Mouse (Mus musculus) forebrain, embryonic 15.5 days (tissue): ENCODE data around the gene Pid1. TPM values are rescaled to one million over a fixed set of nuclear protein-coding genes. Genes with fewer than 3 reads are reported as not detected.

Experiments used
- ATAC-seq: fragments of 200-750 bp; cut with Nextera tagmentation; replicated peaks from 2 replicates; pipeline ENCODE4 v1.8.0; 2017; ENCODE audit warnings: mild to moderate bottlenecking, moderate TSS enrichment, moderate library complexity
- H3K27ac ChIP-seq: fragments of 300-500 bp; sonication (generic); replicated peaks from 2 replicates; pipeline ENCODE4 v1.5.1; 2015; ENCODE audit warnings: mild to moderate bottlenecking, inconsistent platforms
- H3K27me3 ChIP-seq: fragments of 300-500 bp; sonication (generic); 2 replicates; pipeline ENCODE4 v1.6.1; 2015; ENCODE audit warnings: inconsistent platforms
- H3K36me3 ChIP-seq: fragments of 300-500 bp; sonication (generic); 2 replicates; pipeline ENCODE4 v1.6.1; 2015; ENCODE audit warnings: mild to moderate bottlenecking, inconsistent platforms
- H3K4me1 ChIP-seq: fragments of 300-500 bp; sonication (generic); 2 replicates; pipeline ENCODE4 v1.6.1; 2015; ENCODE audit warnings: inconsistent platforms
- H3K4me2 ChIP-seq: fragments of 300-500 bp; sonication (generic); replicated peaks from 2 replicates; pipeline ENCODE4 v1.6.1; 2015; ENCODE audit warnings: mild to moderate bottlenecking, inconsistent platforms
- H3K4me3 ChIP-seq: fragments of 300-500 bp; sonication (generic); 2 replicates; pipeline ENCODE4 v1.5.1; 2015; ENCODE audit warnings: mild to moderate bottlenecking, inconsistent platforms
- H3K9ac ChIP-seq: fragments of 300-500 bp; sonication (generic); replicated peaks from 2 replicates; pipeline ENCODE4 v1.6.1; 2015; ENCODE audit warnings: mild to moderate bottlenecking, inconsistent platforms
- H3K9me3 ChIP-seq: fragments of 300-500 bp; sonication (generic); 2 replicates; pipeline ENCODE4 v1.6.1; 2016; ENCODE audit warnings: inconsistent platforms
- WGBS: fragments of 180-500 bp; shearing (Covaris S2); methylation state at CpG from one replicate; pipeline ENCODE4 v1.1.7; 2015; ENCODE audit warnings: mixed read lengths; 5-methylcytosine and 5-hydroxymethylcytosine counted together
- polyA plus RNA-seq: library from polyadenylated mRNA; unstranded; fragments of >200 nt; fragmentation: Nextera tagmentation; extraction: Ambion mirVana; gene quantifications from 2 replicates; pipeline ENCODE4 v1.2.1, GENCODE M21; 2015

Pid1 gene
- polyA plus RNA-seq, 1 experiment from 2014 or later: 64.0 TPM

GRCm38 (mm10) chr1:84285620-84286019 lies 78.4 kb downstream of the Pid1 start:
- ATAC-seq: no peak
- H3K36me3 ChIP-seq: no peaks in the 10 kb centered on the region
- no peak overlapping the region for H3K9ac ChIP-seq
- H3K4me3 ChIP-seq: no peak overlapping the region
- H3K27me3 ChIP-seq: peaks cover 6% of the 10 kb centered on the region; the same call in 1 of the 2 replicates
- H3K9me3 ChIP-seq: no peaks in the 10 kb centered on the region
- peaks cover 24% of the 10 kb centered on the region for H3K4me1 ChIP-seq
- H3K27ac ChIP-seq: no peak overlapping the region
- 86% methylated on average over 7 of the region's 7 CpGs for WGBS
- H3K4me2 ChIP-seq: no peak overlapping the region

- 2% methylated on average over 53 of the region's 53 CpGs for WGBS
- ATAC-seq: peak; percentile 90
Observed at GRCm38 (mm10) chr1:84284293-84285068, 79.5 kb downstream of the Pid1 start.

DNA sequence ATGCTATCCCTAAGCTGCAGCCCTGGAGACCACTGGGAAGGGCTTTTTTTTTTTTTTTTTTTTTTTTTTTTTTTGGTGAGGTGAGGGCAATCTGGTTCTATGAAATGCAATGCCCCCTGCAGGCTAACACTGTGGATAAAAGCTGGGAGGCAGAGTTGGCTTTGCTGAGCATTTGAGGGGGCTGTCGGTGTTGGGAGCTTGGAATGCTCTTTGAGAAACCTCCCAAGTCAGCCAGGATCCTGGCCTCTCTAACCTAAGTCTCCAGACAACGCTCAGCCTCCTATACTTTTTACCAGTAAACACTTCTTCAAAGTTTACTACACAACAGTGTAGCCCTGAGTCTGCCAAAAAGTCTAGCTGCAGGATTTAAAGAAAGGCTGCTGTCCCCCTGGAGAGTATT lies 80.9 kb downstream of the Pid1 start:
- no peak for ATAC-seq
- 12% methylated on average over 2 of the region's 2 CpGs for WGBS

More at GRCm38 (mm10) chr1:84284293-84285068, 79.5 kb downstream of the Pid1 start:
- Histone ChIP-seq H3K27me3 (peaks cover 6% of the 10 kb centered on the region; the same call in 1 of the 2 replicates), H3K9me3 (no peaks in the 10 kb centered on the region), H3K4me3 (peak overlapping the region; percentile 82), H3K9ac (peak overlapping the region; percentile 85), H3K4me2 (peak overlapping the region; percentile 89), H3K27ac (peak overlapping the region; percentile 57), H3K36me3 (no peaks in the 10 kb centered on the region), H3K4me1 (peaks cover 24% of the 10 kb centered on the region)

GRCm38 (mm10) chr1:84280171-84280570 lies 83.8 kb downstream of the Pid1 start:
- Histone ChIP-seq H3K27me3 (0 out of 2 replicates have a peak, but pooled peaks cover 1% of the 10 kb centered on the region), H3K9ac (no peak overlapping the region), H3K36me3 (no peaks in the 10 kb centered on the region), H3K4me2 (no peak overlapping the region), H3K4me1 (peaks cover 22% of the 10 kb centered on the region), H3K27ac (no peak overlapping the region), H3K9me3 (no peaks in the 10 kb centered on the region), H3K4me3 (no peak overlapping the region)
- no peak for ATAC-seq
- WGBS: 94% methylated on average over 3 of the region's 3 CpGs

More for the DNA sequence above, 80.9 kb downstream of the Pid1 start:
- H3K4me1 ChIP-seq: peaks cover 24% of the 10 kb centered on the region
- no peaks in the 10 kb centered on the region for H3K9me3 ChIP-seq
- no peaks in the 10 kb centered on the region for H3K36me3 ChIP-seq
- H3K27ac ChIP-seq: no peak overlapping the region
- H3K4me2 ChIP-seq: peak overlapping the region; percentile 89
- H3K4me3 ChIP-seq: peak overlapping the region; percentile 82
- H3K9ac ChIP-seq: peak overlapping the region; percentile 85; the same call in 1 of the 2 replicates
- H3K27me3 ChIP-seq: peaks cover 6% of the 10 kb centered on the region; the same call in 1 of the 2 replicates

- Histone ChIP-seq H3K9me3 (no peaks in the 10 kb centered on the region), H3K36me3 (no peaks in the 10 kb centered on the region), H3K27ac (no peak overlapping the region), H3K4me2 (no peak overlapping the region), H3K27me3 (no peaks in the 10 kb centered on the region), H3K4me1 (peaks cover 16% of the 10 kb centered on the region), H3K9ac (no peak overlapping the region), H3K4me3 (no peak overlapping the region)
- ATAC-seq: no peak
- 90% methylated on average over 7 of the region's 7 CpGs for WGBS
Observed at GRCm38 (mm10) chr1:84278359-84279255, 85.4 kb downstream of the Pid1 start.

- H3K4me1 ChIP-seq: no peaks in the 10 kb centered on the region
- H3K9ac ChIP-seq: no peak overlapping the region
- 87% methylated on average over 4 of the region's 4 CpGs for WGBS
- no peaks in the 10 kb centered on the region for H3K36me3 ChIP-seq
- H3K4me2 ChIP-seq: no peak overlapping the region
- H3K9me3 ChIP-seq: no peaks in the 10 kb centered on the region
- ATAC-seq: no peak
- no peaks in the 10 kb centered on the region for H3K27me3 ChIP-seq
- H3K27ac ChIP-seq: no peak overlapping the region
- no peak overlapping the region for H3K4me3 ChIP-seq
Observed at GRCm38 (mm10) chr1:84272951-84273350, 91.0 kb downstream of the Pid1 start.

GRCm38 (mm10) chr1:84271712-84272200 lies 92.2 kb downstream of the Pid1 start:
- no peaks in the 10 kb centered on the region for H3K36me3 ChIP-seq
- no peak for ATAC-seq
- no peaks in the 10 kb centered on the region for H3K27me3 ChIP-seq
- no peak overlapping the region for H3K27ac ChIP-seq
- no peaks in the 10 kb centered on the region for H3K4me1 ChIP-seq
- no peaks in the 10 kb centered on the region for H3K9me3 ChIP-seq
- no peak overlapping the region for H3K4me3 ChIP-seq
- no peak overlapping the region for H3K4me2 ChIP-seq
- WGBS: 89% methylated on average over 2 of the region's 2 CpGs
- H3K9ac ChIP-seq: no peak overlapping the region

GRCm38 (mm10) chr1:84257656-84258055 lies 106.3 kb downstream of the Pid1 start:
- no peak overlapping the region for H3K9ac ChIP-seq
- no peak overlapping the region for H3K4me3 ChIP-seq
- no peak overlapping the region for H3K4me2 ChIP-seq
- peaks cover 10% of the 10 kb centered on the region for H3K4me1 ChIP-seq
- H3K27me3 ChIP-seq: no peaks in the 10 kb centered on the region
- no peak overlapping the region for H3K27ac ChIP-seq
- H3K9me3 ChIP-seq: no peaks in the 10 kb centered on the region
- no peak for ATAC-seq
- WGBS: 98% methylated on average over 2 of the region's 2 CpGs
- no peaks in the 10 kb centered on the region for H3K36me3 ChIP-seq

GRCm38 (mm10) chr1:84254361-84254760 lies 109.6 kb downstream of the Pid1 start:
- Histone ChIP-seq H3K9ac (no peak overlapping the region), H3K4me3 (no peak overlapping the region), H3K27ac (no peak overlapping the region), H3K27me3 (no peaks in the 10 kb centered on the region), H3K36me3 (no peaks in the 10 kb centered on the region), H3K4me2 (no peak overlapping the region), H3K9me3 (no peaks in the 10 kb centered on the region), H3K4me1 (peaks cover 21% of the 10 kb centered on the region)
- no peak for ATAC-seq
- WGBS: 74% methylated on average over 5 of the region's 5 CpGs

DNA sequence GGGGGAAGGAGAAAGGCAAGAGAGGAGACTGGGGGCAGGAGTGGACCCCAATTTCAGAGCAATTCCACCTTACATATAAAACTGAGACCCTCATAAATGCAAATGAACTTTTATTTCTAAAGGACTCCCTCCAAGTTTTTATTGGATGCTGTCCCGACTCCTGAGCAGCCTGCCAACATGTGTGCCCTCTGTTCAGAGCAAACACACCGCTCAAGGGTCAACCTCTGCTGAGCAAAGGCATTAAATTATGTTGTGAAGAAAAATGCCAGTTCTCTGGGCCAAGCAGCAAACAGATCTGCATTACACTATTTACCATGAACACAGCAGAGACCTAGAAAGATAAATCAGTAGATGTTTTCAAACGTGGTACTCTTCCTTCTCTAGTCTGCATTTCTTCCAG lies 110.1 kb downstream of the Pid1 start:
- ATAC-seq: no peak
- Histone ChIP-seq H3K36me3 (no peaks in the 10 kb centered on the region), H3K27ac (no peak overlapping the region), H3K27me3 (no peaks in the 10 kb centered on the region), H3K9ac (no peak overlapping the region), H3K9me3 (no peaks in the 10 kb centered on the region), H3K4me3 (no peak overlapping the region), H3K4me1 (peaks cover 22% of the 10 kb centered on the region), H3K4me2 (no peak overlapping the region)
- WGBS: 41% methylated on average over 3 of the region's 3 CpGs

DNA sequence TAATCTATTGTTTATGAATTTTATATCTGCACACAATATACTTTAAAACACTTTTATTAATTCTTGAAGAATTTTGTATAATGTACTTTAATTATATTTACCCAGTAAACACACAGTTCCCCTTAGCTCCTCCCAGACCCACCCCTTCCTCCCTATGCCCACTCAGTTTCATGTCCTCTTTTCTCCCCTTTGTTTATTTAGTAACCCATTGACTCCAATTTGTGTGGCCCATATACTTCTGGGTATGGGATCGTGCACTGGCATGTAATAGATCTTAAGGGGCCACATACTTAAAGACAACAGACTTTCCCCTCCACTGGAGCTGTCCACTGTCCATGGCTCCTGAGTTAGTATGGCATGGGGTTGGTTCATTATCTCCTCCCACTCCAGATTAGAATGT lies 112.8 kb downstream of the Pid1 start:
- Histone ChIP-seq H3K4me2 (no peak overlapping the region), H3K9me3 (no peaks in the 10 kb centered on the region), H3K27me3 (no peaks in the 10 kb centered on the region), H3K4me3 (no peak overlapping the region), H3K9ac (no peak overlapping the region), H3K36me3 (no peaks in the 10 kb centered on the region), H3K27ac (no peak overlapping the region), H3K4me1 (peaks cover 22% of the 10 kb centered on the region)
- no peak for ATAC-seq
- 66% methylated on average over 1 of the region's 1 CpGs for WGBS

DNA sequence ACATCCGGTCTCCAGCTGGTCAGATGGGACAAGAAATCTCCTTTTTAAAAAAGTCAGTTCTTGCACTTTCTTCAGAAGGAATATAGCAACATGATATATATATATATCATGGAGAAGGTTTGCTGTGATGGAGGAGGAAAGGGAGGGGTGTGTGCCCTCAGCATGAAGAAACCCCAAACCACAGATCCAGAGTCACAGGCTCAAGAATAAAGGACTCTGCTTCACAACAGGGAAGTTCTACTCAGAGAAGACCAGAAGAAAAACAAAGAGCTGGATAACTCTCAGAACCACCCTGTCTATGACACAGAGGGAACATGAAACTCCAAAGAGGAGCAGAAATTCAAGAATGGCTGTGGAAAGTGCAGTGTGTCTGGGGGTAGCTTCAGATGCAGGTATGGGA lies 113.2 kb downstream of the Pid1 start:
- 87% methylated on average over 1 of the region's 1 CpGs for WGBS
- H3K4me2 ChIP-seq: no peak overlapping the region
- H3K36me3 ChIP-seq: no peaks in the 10 kb centered on the region
- no peaks in the 10 kb centered on the region for H3K27me3 ChIP-seq
- ATAC-seq: no peak
- H3K27ac ChIP-seq: no peak overlapping the region
- peaks cover 22% of the 10 kb centered on the region for H3K4me1 ChIP-seq
- no peaks in the 10 kb centered on the region for H3K9me3 ChIP-seq
- no peak overlapping the region for H3K9ac ChIP-seq
- H3K4me3 ChIP-seq: no peak overlapping the region
